Mouse (Mus musculus) heart, embryonic 13.5 days (tissue): ENCODE measurements around the gene Eng. TPM values are rescaled to one million over a fixed set of nuclear protein-coding genes. Genes with fewer than 3 reads are reported as not detected.

Experiments
- ATAC-seq: fragments of 200-750 bp; cut with Nextera tagmentation; 2 replicates; pipeline ENCODE4 v1.8.0; 2017; ENCODE audit warnings: moderate TSS enrichment; ENCODE audit not compliant: insufficient number of reproducible peaks, low FRiP score, low TSS enrichment; ENCODE audit errors: extremely low read depth
- H3K27ac ChIP-seq: fragments of 300-500 bp; sonication (generic); replicated peaks from 2 replicates; pipeline ENCODE4 v1.5.1; 2015; ENCODE audit warnings: moderate library complexity, mild to moderate bottlenecking, inconsistent platforms
- H3K27me3 ChIP-seq: fragments of 300-500 bp; sonication (generic); replicated peaks from 2 replicates; pipeline ENCODE4 v1.6.1; 2015; ENCODE audit warnings: mild to moderate bottlenecking, inconsistent platforms
- H3K36me3 ChIP-seq: fragments of 300-500 bp; sonication (generic); 2 replicates; pipeline ENCODE4 v1.6.1; 2015; ENCODE audit warnings: mild to moderate bottlenecking, inconsistent platforms
- H3K4me1 ChIP-seq: fragments of 300-500 bp; sonication (generic); 2 replicates; pipeline ENCODE4 v1.6.1; 2015; ENCODE audit warnings: inconsistent platforms
- H3K4me2 ChIP-seq: fragments of 300-500 bp; sonication (generic); 2 replicates; pipeline ENCODE4 v1.6.1; 2015; ENCODE audit warnings: inconsistent platforms, mild to moderate bottlenecking, moderate library complexity
- H3K4me3 ChIP-seq: fragments of 300-500 bp; sonication (generic); 2 replicates; pipeline ENCODE4 v1.5.1; 2015; ENCODE audit warnings: moderate library complexity, mild to moderate bottlenecking, inconsistent platforms
- H3K9ac ChIP-seq: fragments of 300-500 bp; sonication (generic); 2 replicates; pipeline ENCODE4 v1.6.1; 2015; ENCODE audit warnings: inconsistent platforms, mild to moderate bottlenecking, moderate library complexity
- H3K9me3 ChIP-seq: fragments of 300-500 bp; sonication (generic); 2 replicates; pipeline ENCODE4 v1.6.1; 2016; ENCODE audit warnings: inconsistent platforms
- WGBS: fragments of 180-500 bp; shearing (Covaris S2); methylation state at CpG from one replicate; pipeline ENCODE4 v1.1.7; 2015; ENCODE audit warnings: mixed read lengths; 5-methylcytosine and 5-hydroxymethylcytosine counted together
- polyA plus RNA-seq: library from polyadenylated mRNA; unstranded; fragments of >200 nt; fragmentation: Nextera tagmentation; extraction: Ambion mirVana; gene quantifications from 2 replicates; pipeline ENCODE4 v1.2.1, GENCODE M21; 2015

Gene Eng
- polyA plus RNA-seq, 1 experiment from 2014 or later: 155 TPM

DNA sequence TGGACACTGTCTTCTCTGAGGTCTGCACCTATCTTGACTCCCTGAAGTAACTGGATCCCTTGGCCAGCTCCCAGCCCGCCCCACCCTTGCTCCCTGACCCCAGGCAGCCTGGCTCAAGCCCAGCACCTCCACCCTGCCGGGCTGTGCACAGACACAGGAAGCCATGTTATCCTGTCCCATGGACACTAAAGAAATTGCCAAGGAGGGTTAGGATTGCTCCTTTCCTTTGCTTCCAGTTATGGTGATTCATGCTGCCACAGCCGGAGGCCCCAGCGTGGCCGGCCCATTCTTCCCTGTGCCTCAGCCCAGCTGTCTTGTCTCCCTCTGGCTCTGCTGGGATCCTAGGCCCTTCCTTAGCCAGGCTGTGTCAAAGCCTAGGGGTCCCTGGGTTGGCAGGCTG is 12.7 kb upstream of the Eng start:
- H3K27ac ChIP-seq: peak overlapping the region; percentile 70
- no peak overlapping the region for H3K4me3 ChIP-seq
- peak overlapping the region; percentile 52 for H3K9ac ChIP-seq
- no peaks in the 10 kb centered on the region for H3K9me3 ChIP-seq
- H3K4me2 ChIP-seq: no peak overlapping the region
- ATAC-seq: no peak
- H3K4me1 ChIP-seq: peaks cover 51% of the 10 kb centered on the region
- 50% methylated on average over 5 of the region's 5 CpGs for WGBS
- H3K27me3 ChIP-seq: no peaks in the 10 kb centered on the region
- H3K36me3 ChIP-seq: peaks cover 55% of the 10 kb centered on the region

DNA sequence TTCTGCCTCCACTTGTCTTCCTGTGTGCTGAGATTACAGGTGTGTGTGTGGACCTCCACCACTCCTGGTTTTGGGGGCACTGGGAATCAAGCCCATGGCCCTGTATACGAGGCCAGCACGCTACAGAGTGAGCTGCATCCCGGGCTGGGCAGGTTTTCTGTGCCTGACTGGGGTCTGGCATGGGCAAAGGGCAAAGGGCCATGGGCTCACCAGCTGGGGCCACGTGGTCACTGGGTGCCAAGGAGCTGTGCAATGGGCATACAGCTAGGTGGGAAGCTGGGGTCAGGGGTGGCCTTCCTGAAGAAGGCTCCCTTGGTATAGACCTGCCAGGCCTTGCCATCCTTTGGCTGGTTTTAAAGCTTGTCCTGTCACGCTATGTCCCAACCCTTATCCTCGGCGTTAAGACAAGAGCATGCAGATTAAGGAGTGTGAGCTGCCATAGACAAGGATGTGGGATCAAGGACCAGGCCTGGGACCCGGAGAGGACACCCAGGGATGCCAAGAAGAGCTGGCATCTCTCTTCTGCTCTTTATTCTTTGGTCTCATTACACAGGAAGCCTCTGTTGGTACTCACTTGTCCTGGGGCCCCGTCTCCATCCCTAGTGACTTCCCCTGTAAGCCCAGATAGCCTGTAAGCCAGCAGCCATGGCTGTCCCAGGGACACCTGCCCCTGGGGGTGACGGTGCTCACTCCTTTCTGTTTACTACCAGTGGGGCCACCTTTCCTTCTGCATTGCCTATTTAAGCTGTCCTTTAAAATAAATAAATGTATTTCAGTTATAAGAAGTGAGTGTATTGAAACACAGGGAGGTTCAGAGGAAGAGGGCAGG is 11.9 kb upstream of the Eng start:
- 76% methylated on average over 10 of the region's 10 CpGs for WGBS
- Histone ChIP-seq H3K27ac (peak overlapping the region; percentile 70), H3K36me3 (peaks cover 55% of the 10 kb centered on the region)

DNA sequence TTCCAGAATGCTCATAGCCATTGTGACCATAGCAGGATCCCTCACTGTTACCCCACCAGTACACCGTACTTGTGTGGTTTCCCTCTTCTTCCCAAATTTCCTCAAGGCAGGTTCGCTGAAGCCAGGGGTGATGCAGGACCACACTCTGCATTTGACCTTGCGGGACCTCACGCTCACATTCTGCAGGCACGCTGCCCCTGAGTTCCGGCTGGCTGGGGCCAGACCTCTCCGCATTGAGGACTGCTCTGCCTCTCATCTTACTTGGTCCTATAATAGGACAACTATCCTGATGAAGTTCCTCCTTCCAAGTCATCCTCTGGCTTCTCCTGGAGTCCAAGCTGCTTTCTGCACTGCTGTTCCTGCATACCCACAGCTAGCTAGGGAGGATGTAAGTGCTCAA is 9.8 kb upstream of the Eng start:
- ATAC-seq: no peak
- Histone ChIP-seq H3K4me1 (peaks cover 55% of the 10 kb centered on the region), H3K9ac (no peak overlapping the region; the same call in 1 of the 2 replicates), H3K27ac (peak overlapping the region; percentile 67), H3K36me3 (peaks cover 40% of the 10 kb centered on the region), H3K4me2 (no peak overlapping the region), H3K4me3 (no peak overlapping the region), H3K27me3 (no peaks in the 10 kb centered on the region), H3K9me3 (no peaks in the 10 kb centered on the region)
- 70% methylated on average over 7 of the region's 7 CpGs for WGBS

More for the DNA sequence above, 11.9 kb upstream of the Eng start:
- no peak for ATAC-seq
- Histone ChIP-seq H3K27me3 (no peaks in the 10 kb centered on the region), H3K9ac (no peak overlapping the region), H3K4me2 (no peak overlapping the region), H3K9me3 (no peaks in the 10 kb centered on the region), H3K4me1 (peaks cover 50% of the 10 kb centered on the region), H3K4me3 (no peak overlapping the region)

DNA sequence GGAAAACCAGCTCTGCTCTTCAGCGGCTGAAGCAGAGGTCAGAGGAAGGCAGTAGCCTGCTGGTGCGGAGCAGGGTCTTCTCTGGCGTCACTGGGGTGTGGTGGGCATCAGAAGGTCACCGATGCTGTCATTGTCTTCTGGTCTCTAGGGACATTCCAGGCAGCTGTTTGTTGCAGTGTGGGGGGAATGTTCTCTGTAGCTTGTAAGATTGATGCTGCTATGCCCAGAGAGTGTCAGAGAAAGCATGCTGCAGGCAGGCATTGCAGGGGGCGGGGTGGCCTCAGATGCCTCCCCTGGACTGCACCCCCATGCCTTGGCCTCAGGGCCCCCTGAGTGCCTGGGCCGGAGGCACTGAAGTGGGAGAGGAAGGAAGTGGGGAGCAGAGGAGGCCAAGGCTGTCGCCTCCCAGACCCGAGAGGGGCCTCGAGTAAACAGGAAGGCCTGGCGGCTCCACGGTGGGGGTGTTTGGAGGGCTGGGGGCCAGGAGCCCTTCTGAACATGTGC is 8.6 kb upstream of the Eng start:
- H3K27ac ChIP-seq: peak overlapping the region; percentile 67
- 14% methylated on average over 11 of the region's 11 CpGs for WGBS
- H3K27me3 ChIP-seq: no peaks in the 10 kb centered on the region
- peaks cover 30% of the 10 kb centered on the region for H3K36me3 ChIP-seq
- H3K4me1 ChIP-seq: peaks cover 60% of the 10 kb centered on the region
- H3K4me3 ChIP-seq: no peak overlapping the region
- peak overlapping the region; percentile 61 for H3K9ac ChIP-seq
- no peaks in the 10 kb centered on the region for H3K9me3 ChIP-seq
- ATAC-seq: 0 out of 2 replicates have a peak, but pooled peaks have one; percentile 16
- H3K4me2 ChIP-seq: no peak overlapping the region

DNA sequence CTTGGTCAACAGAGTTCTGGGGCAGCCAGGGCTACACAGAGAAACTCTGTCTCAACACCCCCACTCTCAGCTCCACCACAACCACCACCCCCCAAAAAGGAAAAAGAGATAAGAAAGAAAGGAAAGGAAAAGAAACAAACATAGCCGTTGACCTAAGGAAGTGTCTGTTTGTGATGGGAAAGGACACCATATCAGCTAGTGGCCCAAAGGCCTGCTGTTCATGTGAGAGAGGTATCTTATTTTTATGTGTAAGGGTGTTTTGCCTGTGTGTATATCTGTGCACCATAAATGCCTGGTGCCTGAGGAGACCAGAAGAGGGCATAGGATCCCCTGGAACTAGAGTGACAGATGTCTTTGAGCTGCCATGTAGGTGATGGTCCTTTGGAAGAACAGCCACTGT is 6.8 kb upstream of the Eng start:
- WGBS: 31% methylated on average over 1 of the region's 1 CpGs
- no peak overlapping the region for H3K9ac ChIP-seq
- no peak overlapping the region for H3K4me3 ChIP-seq
- no peak for ATAC-seq
- no peaks in the 10 kb centered on the region for H3K27me3 ChIP-seq
- no peaks in the 10 kb centered on the region for H3K9me3 ChIP-seq
- peaks cover 12% of the 10 kb centered on the region for H3K36me3 ChIP-seq
- H3K4me2 ChIP-seq: no peak overlapping the region
- peak overlapping the region; percentile 50; the same call in 1 of the 2 replicates for H3K27ac ChIP-seq
- peaks cover 66% of the 10 kb centered on the region for H3K4me1 ChIP-seq

DNA sequence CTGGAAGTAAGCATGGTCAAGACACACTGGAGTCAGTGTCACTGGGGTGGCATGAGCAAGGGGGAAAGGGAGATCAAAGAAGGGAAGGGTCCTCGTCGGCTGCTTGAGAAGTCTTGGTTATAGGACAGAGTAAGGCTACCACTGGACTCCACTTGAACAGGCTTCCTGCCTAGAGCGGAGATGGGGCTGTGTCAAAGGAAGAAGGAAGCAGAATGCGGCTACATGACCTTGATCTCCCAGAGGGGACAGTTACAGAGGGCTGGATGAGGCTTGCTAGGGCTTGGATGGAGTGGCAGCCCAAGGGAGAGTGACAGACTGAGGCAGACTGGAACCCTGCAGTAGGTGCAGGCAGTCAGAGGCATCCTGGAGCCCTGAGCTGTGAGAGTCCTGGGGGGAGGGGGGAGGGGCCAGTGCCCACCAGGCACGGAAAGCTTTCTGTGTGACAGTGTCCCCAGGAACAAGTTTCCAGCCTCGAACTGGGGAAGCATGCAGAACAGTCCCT is 5.8 kb upstream of the Eng start:
- Histone ChIP-seq H3K9me3 (no peaks in the 10 kb centered on the region), H3K4me3 (no peak overlapping the region), H3K9ac (peak overlapping the region; percentile 56; the same call in 1 of the 2 replicates), H3K27me3 (no peaks in the 10 kb centered on the region), H3K4me1 (peaks cover 73% of the 10 kb centered on the region), H3K4me2 (no peak overlapping the region), H3K27ac (peak overlapping the region; percentile 42), H3K36me3 (peaks cover 5% of the 10 kb centered on the region; the same call in 1 of the 2 replicates)
- no peak for ATAC-seq
- 46% methylated on average over 6 of the region's 6 CpGs for WGBS

DNA sequence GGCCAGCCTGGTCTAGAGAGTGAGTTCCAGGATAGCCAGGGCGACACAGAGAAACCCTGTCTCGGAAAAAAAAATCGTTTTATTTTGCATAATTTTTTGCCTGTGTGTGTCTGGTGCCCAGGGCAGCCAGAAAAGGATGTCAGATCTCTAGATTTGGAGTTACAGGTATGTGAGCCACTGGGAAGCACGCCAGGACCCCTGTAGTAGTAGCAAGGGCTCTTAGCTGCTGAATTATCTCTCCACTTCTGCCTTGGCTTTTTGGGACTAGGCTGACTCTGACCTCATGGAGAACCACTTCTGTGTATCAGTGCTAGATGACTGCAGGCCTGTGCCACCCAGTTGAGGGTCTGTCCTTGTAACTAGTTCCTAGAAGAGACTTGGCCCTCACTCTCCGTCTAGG is 4.6 kb upstream of the Eng start:
- H3K4me3 ChIP-seq: no peak overlapping the region
- no peak overlapping the region for H3K4me2 ChIP-seq
- peak overlapping the region; percentile 80 for H3K27ac ChIP-seq
- H3K4me1 ChIP-seq: peaks cover 78% of the 10 kb centered on the region
- no peak for ATAC-seq
- WGBS: 69% methylated on average over 5 of the region's 5 CpGs
- no peak overlapping the region for H3K9ac ChIP-seq
- no peaks in the 10 kb centered on the region for H3K9me3 ChIP-seq
- peaks cover 3% of the 10 kb centered on the region; the same call in 1 of the 2 replicates for H3K36me3 ChIP-seq
- no peaks in the 10 kb centered on the region for H3K27me3 ChIP-seq

DNA sequence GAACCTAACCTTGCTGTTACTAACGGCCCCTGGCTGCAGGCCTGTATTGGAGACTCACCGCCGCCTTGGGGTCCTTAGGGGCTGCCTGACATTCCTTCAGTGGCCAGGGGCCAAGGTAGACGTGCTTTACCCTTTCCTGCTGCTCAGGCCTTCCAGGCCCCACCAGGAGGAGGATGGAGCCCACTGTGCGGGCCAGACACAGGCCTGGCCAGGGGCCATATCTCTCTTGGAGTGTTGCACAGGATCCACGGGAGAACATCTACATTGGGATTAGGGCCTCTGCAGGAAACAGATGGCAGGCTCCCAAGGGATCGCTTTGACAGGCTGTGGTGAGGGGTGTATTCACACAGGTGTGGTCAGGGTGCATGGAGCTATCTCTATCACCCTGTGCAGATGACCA is 3.6 kb upstream of the Eng start:
- 46% methylated on average over 7 of the region's 7 CpGs for WGBS
- peaks cover 68% of the 10 kb centered on the region for H3K4me1 ChIP-seq

DNA sequence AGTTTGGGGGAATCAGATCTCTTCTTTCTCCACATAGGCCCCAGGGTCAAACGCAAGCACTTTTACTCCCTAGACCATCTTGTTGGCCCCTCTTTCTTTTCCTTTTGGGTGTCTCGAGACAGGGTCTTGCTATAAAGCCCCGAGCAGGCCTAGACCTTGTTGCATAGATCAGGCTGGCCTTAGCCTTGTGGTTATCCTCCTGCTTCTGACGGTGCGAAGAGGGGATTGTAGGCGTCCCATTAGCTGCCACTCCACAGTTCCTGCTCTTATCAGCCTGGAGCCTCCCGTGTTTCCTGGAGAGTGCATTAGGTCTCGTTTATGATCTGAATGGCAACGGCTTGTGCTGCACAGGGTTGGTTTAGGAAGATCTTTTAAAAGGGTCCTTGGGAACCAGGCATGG is 2.3 kb upstream of the Eng start:
- no peak overlapping the region for H3K4me2 ChIP-seq
- H3K9me3 ChIP-seq: no peaks in the 10 kb centered on the region
- WGBS: 36% methylated on average over 9 of the region's 9 CpGs
- no peak overlapping the region for H3K4me3 ChIP-seq
- no peaks in the 10 kb centered on the region for H3K27me3 ChIP-seq
- no peaks in the 10 kb centered on the region; the same call in 1 of the 2 replicates for H3K36me3 ChIP-seq
- H3K27ac ChIP-seq: peak overlapping the region; percentile 80
- ATAC-seq: no peak
- no peak overlapping the region for H3K9ac ChIP-seq
- H3K4me1 ChIP-seq: peaks cover 60% of the 10 kb centered on the region

More for the DNA sequence above, 3.6 kb upstream of the Eng start:
- peak overlapping the region; percentile 80 for H3K27ac ChIP-seq
- no peak for ATAC-seq
- H3K36me3 ChIP-seq: no peaks in the 10 kb centered on the region
- H3K9me3 ChIP-seq: no peaks in the 10 kb centered on the region
- H3K27me3 ChIP-seq: no peaks in the 10 kb centered on the region
- H3K4me2 ChIP-seq: no peak overlapping the region
- H3K9ac ChIP-seq: peak overlapping the region; percentile 53; the same call in 1 of the 2 replicates
- no peak overlapping the region for H3K4me3 ChIP-seq

DNA sequence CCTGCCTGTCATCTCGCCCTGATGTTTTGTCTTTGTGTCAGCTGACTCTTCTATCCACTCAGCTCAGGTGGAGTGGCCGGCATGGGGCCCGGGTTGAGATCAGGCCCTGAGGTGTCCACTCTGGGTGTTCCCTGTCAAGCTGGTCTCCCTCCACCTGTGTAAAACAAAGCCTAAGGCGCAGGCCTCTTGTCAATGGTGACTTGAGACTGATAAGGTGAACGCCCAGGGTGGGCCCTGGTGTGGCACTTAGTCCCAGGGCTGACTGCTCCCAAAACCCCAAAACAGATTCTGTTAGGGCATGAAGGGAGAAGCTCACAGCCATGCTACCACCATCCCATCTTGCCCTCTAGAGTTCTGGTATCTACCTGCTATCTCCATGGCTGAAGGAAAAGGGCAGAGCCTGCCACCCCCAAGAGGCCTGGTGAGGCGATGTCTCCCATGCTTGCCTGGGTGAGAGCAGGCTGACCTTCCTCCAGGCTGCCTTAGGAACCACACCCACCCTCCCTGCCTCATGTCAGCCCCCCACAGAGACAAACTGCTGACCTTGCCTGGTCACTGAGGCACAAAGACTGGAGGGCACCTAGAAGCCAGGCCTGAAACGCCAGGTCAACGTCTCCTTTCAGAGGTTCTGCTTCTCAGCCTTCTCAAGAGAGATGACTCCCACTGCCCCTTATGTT is 1.5 kb upstream of the Eng start:
- H3K4me3 ChIP-seq: no peak overlapping the region

DNA sequence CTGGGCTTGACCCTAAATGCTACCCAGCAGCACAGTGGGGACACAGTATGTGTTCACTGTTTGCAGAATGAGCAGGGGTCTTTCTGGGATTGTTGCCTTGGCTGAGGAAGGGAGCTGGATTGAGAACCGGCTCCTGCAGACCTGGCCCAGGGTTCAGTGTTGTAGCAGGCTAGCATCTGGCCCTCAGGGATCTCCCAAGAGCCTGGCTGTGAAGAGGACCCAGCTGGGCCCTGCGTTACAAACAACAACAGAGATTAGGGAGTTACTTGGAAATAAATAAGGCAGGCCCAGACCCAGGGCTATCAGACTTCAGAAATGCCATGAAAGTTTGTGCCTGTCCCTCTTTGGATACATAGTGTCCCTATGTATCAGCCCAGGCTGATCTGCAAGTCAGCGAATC is 748 bp upstream of the Eng start:
- H3K36me3 ChIP-seq: no peaks in the 10 kb centered on the region; the same call in none of the 2 replicates
- H3K27ac ChIP-seq: peak overlapping the region; percentile 94
- H3K4me2 ChIP-seq: peak overlapping the region; percentile 66; the same call in 1 of the 2 replicates
- 0 out of 2 replicates have a peak overlapping the region, but pooled peaks have one; percentile 87 for H3K9ac ChIP-seq
- peaks cover 53% of the 10 kb centered on the region for H3K4me1 ChIP-seq
- no peaks in the 10 kb centered on the region for H3K9me3 ChIP-seq
- ATAC-seq: no peak
- 61% methylated on average over 3 of the region's 3 CpGs for WGBS
- H3K4me3 ChIP-seq: no peak overlapping the region
- no peaks in the 10 kb centered on the region for H3K27me3 ChIP-seq

More for the DNA sequence above, 1.5 kb upstream of the Eng start:
- 64% methylated on average over 8 of the region's 8 CpGs for WGBS
- no peaks in the 10 kb centered on the region for H3K27me3 ChIP-seq
- H3K36me3 ChIP-seq: no peaks in the 10 kb centered on the region; the same call in 1 of the 2 replicates
- H3K4me2 ChIP-seq: no peak overlapping the region
- no peak for ATAC-seq
- peak overlapping the region; percentile 30; the same call in 1 of the 2 replicates for H3K9ac ChIP-seq
- no peaks in the 10 kb centered on the region for H3K9me3 ChIP-seq
- H3K4me1 ChIP-seq: peaks cover 56% of the 10 kb centered on the region
- H3K27ac ChIP-seq: peak overlapping the region; percentile 94
